Mouse (Mus musculus) liver, adult 2 months (tissue): ENCODE measurements around the gene Isyna1. TPM values are rescaled to one million over a fixed set of nuclear protein-coding genes. Genes with fewer than 3 reads are reported as not detected.

Experiments used
- DNase-seq: peaks from one replicate; pipeline ENCODE4 v3.0.0-alpha.2; 2011; ENCODE audit warnings: low read depth, low spot score; ENCODE audit errors: extremely low read depth
- H3K27ac ChIP-seq: fragments of 200-500 bp; replicated peaks from 2 replicates; pipeline ENCODE4 v1.5.1; 2012; ENCODE audit warnings: low read depth, mild to moderate bottlenecking, control low read depth, inconsistent platforms, low read length; ENCODE audit not compliant: insufficient read depth
- H3K27me3 ChIP-seq: fragments of 200-500 bp; 2 replicates; pipeline ENCODE4 v1.6.1; 2012; ENCODE audit warnings: mild to moderate bottlenecking, moderate library complexity, low read length, inconsistent platforms; ENCODE audit not compliant: control insufficient read depth, insufficient read depth
- H3K36me3 ChIP-seq: fragments of 200-500 bp; 2 replicates; pipeline ENCODE4 v1.6.1; 2012; ENCODE audit warnings: low read length, inconsistent platforms; ENCODE audit not compliant: control insufficient read depth, insufficient read depth
- H3K4me1 ChIP-seq: fragments of 200-500 bp; 2 replicates; pipeline ENCODE4 v1.6.1; 2011; ENCODE audit warnings: low read length; ENCODE audit not compliant: control insufficient read depth, insufficient read depth
- H3K4me3 ChIP-seq: fragments of 200-500 bp; 2 replicates; pipeline ENCODE4 v1.5.1; 2011; ENCODE audit warnings: low read depth, mild to moderate bottlenecking, control low read depth, low read length, moderate library complexity; ENCODE audit not compliant: insufficient read depth
- H3K79me2 ChIP-seq: fragments of 200-500 bp; 2 replicates; pipeline ENCODE4 v1.6.1; 2012; ENCODE audit warnings: inconsistent platforms, mild to moderate bottlenecking, low read length, moderate library complexity; ENCODE audit not compliant: control insufficient read depth, insufficient read depth
- H3K9ac ChIP-seq: fragments of 200-500 bp; 2 replicates; pipeline ENCODE4 v1.6.1; 2012; ENCODE audit warnings: low read depth, mild to moderate bottlenecking, control low read depth, inconsistent platforms, low read length
- CTCF ChIP-seq: fragments of 200-500 bp; IDR thresholded peaks from 2 replicates; pipeline ENCODE4 v1.5.1; 2011; ENCODE audit warnings: low read depth, low read length, control low read depth
- POLR2A ChIP-seq: fragments of 200-500 bp; IDR thresholded peaks from 2 replicates; pipeline ENCODE4 v1.6.1; 2011; ENCODE audit warnings: low read length, control low read depth; ENCODE audit not compliant: insufficient read depth; ENCODE audit errors: extremely low read depth
- WGBS: fragments of 180-500 bp; shearing (Covaris S2); methylation state at CpG from one replicate; pipeline ENCODE4 v1.1.7; 2018; 5-methylcytosine and 5-hydroxymethylcytosine counted together
- polyA plus RNA-seq: library from polyadenylated mRNA; depleted of rRNA; stranded (reverse); fragments of >200 nt; gene quantifications from 2 replicates; pipeline ENCODE4 v1.2.3, GENCODE M21; 2012
- total RNA-seq: library from RNA; depleted of rRNA; stranded (reverse); fragments of >200 nt; gene quantifications from 2 replicates; pipeline ENCODE4 v1.2.3, GENCODE M21; 2014

Isyna1 gene
- total and polyA plus RNA-seq, 2 experiments: 3.2 to 16.6 TPM

- H3K79me2 ChIP-seq: no peaks in the 10 kb centered on the region
- no peak for TF ChIP-seq POLR2A
- no peak for TF ChIP-seq CTCF
- H3K4me1 ChIP-seq: no peaks in the 10 kb centered on the region
- H3K4me3 ChIP-seq: peak within 1 kb of the TSS; percentile 13; the same call in 1 of the 2 replicates
- no peaks in the 10 kb centered on the region for H3K36me3 ChIP-seq
- no peak for DNase-seq
- H3K27me3 ChIP-seq: no peaks in the 10 kb centered on the region
- 77% methylated on average over 3 of the region's 3 CpGs for WGBS
- H3K27ac ChIP-seq: peak within 1 kb of the TSS; percentile 21
- H3K9ac ChIP-seq: peak within 1 kb of the TSS; percentile 7; the same call in 1 of the 2 replicates
Measured at GRCm38 (mm10) chr8:70615894-70616293, 21.7 kb downstream of the Isyna1 start, which contains the start of gene Lrrc25. Gene Lrrc25, plus strand, starts transcription at chr8:70616155.

DNA sequence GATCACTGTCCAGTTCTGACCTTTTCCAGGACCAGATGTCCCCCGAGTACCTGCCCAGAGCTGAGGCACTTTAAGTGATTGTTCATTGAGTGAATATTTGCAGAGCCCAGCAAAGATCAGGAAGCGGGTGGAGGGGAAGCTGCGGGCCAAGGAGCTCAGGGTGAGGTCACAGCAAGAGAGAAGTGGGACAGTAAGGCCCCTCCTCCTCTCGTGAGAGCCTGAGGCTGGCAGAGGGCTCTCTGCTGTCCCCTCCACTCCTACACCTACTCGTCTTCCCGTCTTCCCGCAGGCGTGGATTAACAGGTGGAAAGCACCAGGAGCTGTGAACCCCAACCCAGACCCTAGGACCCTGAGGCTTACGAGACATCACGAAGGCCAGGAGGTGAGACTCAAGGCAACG lies 22.5 kb downstream of the Isyna1 start:
- no peaks in the 10 kb centered on the region for H3K79me2 ChIP-seq
- peak overlapping the region; percentile 13; the same call in 1 of the 2 replicates for H3K4me3 ChIP-seq
- H3K4me1 ChIP-seq: no peaks in the 10 kb centered on the region
- H3K27ac ChIP-seq: peak overlapping the region; percentile 13; the same call in 1 of the 2 replicates
- no peak for DNase-seq
- H3K9ac ChIP-seq: peak overlapping the region; percentile 7; the same call in 1 of the 2 replicates
- TF ChIP-seq POLR2A (no peak), CTCF (no peak)
- H3K27me3 ChIP-seq: no peaks in the 10 kb centered on the region
- 72% methylated on average over 11 of the region's 11 CpGs for WGBS
- no peaks in the 10 kb centered on the region for H3K36me3 ChIP-seq

GRCm38 (mm10) chr8:70617985-70618384 lies 23.8 kb downstream of the Isyna1 start:
- no peaks in the 10 kb centered on the region for H3K4me1 ChIP-seq
- peak overlapping the region; percentile 5; the same call in 1 of the 2 replicates for H3K9ac ChIP-seq
- TF ChIP-seq CTCF: no peak
- no peak for TF ChIP-seq POLR2A
- H3K4me3 ChIP-seq: peak overlapping the region; percentile 48
- peak overlapping the region; percentile 1; the same call in 1 of the 2 replicates for H3K27ac ChIP-seq
- no peaks in the 10 kb centered on the region for H3K27me3 ChIP-seq
- DNase-seq: no peak
- H3K36me3 ChIP-seq: no peaks in the 10 kb centered on the region
- H3K79me2 ChIP-seq: no peaks in the 10 kb centered on the region
- 89% methylated on average over 11 of the region's 11 CpGs for WGBS

DNA sequence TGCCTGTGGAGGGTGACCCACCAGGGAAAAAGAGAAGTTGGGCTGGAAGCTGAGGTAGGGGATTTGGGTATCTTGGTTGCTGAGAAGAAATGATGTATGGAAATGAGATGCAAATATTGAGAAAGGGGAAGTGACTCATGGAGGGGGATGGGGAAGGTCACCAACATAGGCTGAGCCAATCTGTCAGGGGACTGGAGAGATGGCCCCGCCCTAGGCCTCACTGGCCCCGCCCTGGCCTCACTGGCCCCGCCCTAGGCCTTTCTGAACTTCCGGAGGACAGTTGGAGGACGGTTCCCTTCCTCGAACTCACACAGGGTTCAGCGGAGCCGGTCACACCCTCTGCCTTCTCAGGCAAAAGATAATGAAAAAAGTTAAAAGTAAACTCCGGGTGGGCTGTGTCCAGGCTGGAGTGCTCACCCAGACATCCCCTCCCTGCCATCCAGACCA lies 24.7 kb downstream of the Isyna1 start:
- 46% methylated on average over 9 of the region's 9 CpGs for WGBS
- no peaks in the 10 kb centered on the region for H3K4me1 ChIP-seq
- H3K27me3 ChIP-seq: no peaks in the 10 kb centered on the region
- no peak overlapping the region for H3K9ac ChIP-seq
- peak; percentile 55 for DNase-seq
- no peaks in the 10 kb centered on the region for H3K36me3 ChIP-seq
- H3K4me3 ChIP-seq: no peak overlapping the region
- no peaks in the 10 kb centered on the region for H3K79me2 ChIP-seq
- no peak overlapping the region for H3K27ac ChIP-seq
- TF ChIP-seq CTCF: no peak
- no peak for TF ChIP-seq POLR2A

GRCm38 (mm10) chr8:70622220-70622619 lies 28.0 kb downstream of the Isyna1 start:
- no peak for DNase-seq
- Histone ChIP-seq H3K27ac (no peak overlapping the region), H3K9ac (no peak overlapping the region), H3K4me1 (no peaks in the 10 kb centered on the region), H3K79me2 (no peaks in the 10 kb centered on the region), H3K27me3 (no peaks in the 10 kb centered on the region), H3K36me3 (no peaks in the 10 kb centered on the region), H3K4me3 (no peak overlapping the region)
- TF ChIP-seq POLR2A (no peak), CTCF (no peak)
- WGBS: 65% methylated on average over 3 of the region's 3 CpGs

DNA sequence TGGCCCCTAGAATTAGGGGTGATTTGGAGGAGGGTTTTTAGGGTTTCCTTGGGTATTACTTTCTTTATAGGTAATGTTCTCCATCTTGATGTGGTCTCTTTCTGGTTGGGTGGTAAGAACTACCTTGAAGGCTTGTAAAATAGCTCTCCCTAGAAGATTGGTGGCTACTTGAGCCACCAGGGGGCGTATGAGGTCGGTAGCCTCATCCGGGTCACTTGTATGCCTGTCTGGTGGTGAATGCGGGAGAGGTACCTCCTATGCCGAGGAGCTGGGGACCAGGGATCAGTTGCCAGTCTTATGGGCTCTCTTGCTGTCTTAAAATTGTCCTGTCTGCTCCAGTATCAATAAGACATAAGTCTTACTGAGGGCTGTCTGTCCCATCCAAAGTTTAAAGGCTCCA lies 30.9 kb downstream of the Isyna1 start:
- Histone ChIP-seq H3K27me3 (no peaks in the 10 kb centered on the region), H3K27ac (no peak overlapping the region), H3K4me1 (no peaks in the 10 kb centered on the region; the same call in 1 of the 2 replicates), H3K79me2 (no peaks in the 10 kb centered on the region), H3K4me3 (no peak overlapping the region), H3K36me3 (no peaks in the 10 kb centered on the region), H3K9ac (no peak overlapping the region)
- TF ChIP-seq CTCF (peak; percentile 83), POLR2A (no peak)
- WGBS: 3% methylated on average over 5 of the region's 5 CpGs
- no peak for DNase-seq
